Mouse (Mus musculus) kidney, adult 2 months (tissue): Measurements from ENCODE around the gene Abcg1.

Experiments used
- CTCF ChIP-seq: fragments of 200-500 bp; conservative IDR thresholded peaks from 2 replicates; pipeline ENCODE4 v1.5.1; 2011; ENCODE audit warnings: low read depth, mild to moderate bottlenecking, control low read depth, low read length, moderate library complexity, mixed read lengths; ENCODE audit not compliant: insufficient read depth, insufficient read length
- POLR2A ChIP-seq: fragments of 200-500 bp; IDR thresholded peaks from one replicate; pipeline ENCODE4 v1.6.1; 2011; ENCODE audit warnings: low read depth, low read length, control low read depth

DNA sequence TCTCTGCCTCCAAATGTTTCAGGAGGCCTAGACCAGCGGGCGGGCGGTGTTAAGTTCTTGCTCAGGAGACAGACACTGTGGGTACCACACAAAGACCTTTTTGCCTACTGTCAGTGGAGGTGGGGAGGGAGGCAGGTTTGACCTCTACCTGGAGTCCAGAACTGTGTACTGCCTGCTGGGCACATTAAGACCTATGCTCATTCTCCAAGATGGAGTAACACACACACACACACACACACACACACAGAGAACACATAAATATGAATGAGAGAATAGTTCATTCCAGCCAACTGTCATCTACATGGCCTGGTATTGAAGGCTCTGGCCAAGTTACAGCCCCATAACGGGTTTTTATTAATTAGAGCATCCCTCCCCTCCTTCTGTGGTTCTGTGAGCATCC is 15.4 kb downstream of the Abcg1 start:
- no peak for TF ChIP-seq CTCF
- TF ChIP-seq POLR2A = no peak
